Mouse (Mus musculus): ENCODE measurements at regions not wholly inside any gene's neighbourhood (a gene's known extent, or its start where the extent isn't known, plus 50 kb on each side); places are given as distances from the start of the nearest gene placed in this dataset.

GRCm38 (mm10) chr5:64714221-64714653, 89.0 kb upstream of the Klf3 start:
- no peak for TF ChIP-seq CTCF (IDR thresholded peaks at IDR 0.05; ENCODE audit: borderline replicate concordance, control insufficient read depth, extremely low read depth, insufficient read depth, low read length, poor library complexity)
- TF ChIP-seq POLR2A (IDR thresholded peaks at IDR 0.05; ENCODE audit: control insufficient read depth, extremely low read depth, insufficient read depth, low read length, poor library complexity) = no peak
- Histone ChIP-seq H3K36me3 (ENCODE audit: control insufficient read depth, insufficient read depth, low read length) (no peaks in the 10 kb centered on the region), H3K4me1 (replicated peaks; ENCODE audit: control insufficient read depth, insufficient read depth, low read length) (peaks cover 8% of the 10 kb centered on the region), H3K27me3 (ENCODE audit: control insufficient read depth, insufficient read depth, low read length) (no peaks in the 10 kb centered on the region), H3K27ac (ENCODE audit: control insufficient read depth, insufficient read depth, low read length) (no peak overlapping the region), H3K4me3 (ENCODE audit: control insufficient read depth, insufficient read depth, low read length) (no peak overlapping the region)
- 93% methylated on average over 10 of the region's 10 CpGs for WGBS
- no peak for DNase-seq

- no peaks in the 10 kb centered on the region for H3K36me3 ChIP-seq (ENCODE audit: control insufficient read depth, insufficient read depth, low read length)
- no peak for DNase-seq
- TF ChIP-seq POLR2A (IDR thresholded peaks at IDR 0.05; ENCODE audit: control insufficient read depth, extremely low read depth, insufficient read depth, low read length, poor library complexity) (no peak), CTCF (IDR thresholded peaks at IDR 0.05; ENCODE audit: borderline replicate concordance, control insufficient read depth, extremely low read depth, insufficient read depth, low read length, poor library complexity) (no peak)
- no peak overlapping the region for H3K27ac ChIP-seq (ENCODE audit: control insufficient read depth, insufficient read depth, low read length)
- H3K4me1 ChIP-seq (replicated peaks; ENCODE audit: control insufficient read depth, insufficient read depth, low read length) = peaks cover 8% of the 10 kb centered on the region
- WGBS = 98% methylated on average over 7 of the region's 7 CpGs
- H3K4me3 ChIP-seq (ENCODE audit: control insufficient read depth, insufficient read depth, low read length) = no peak overlapping the region
- no peaks in the 10 kb centered on the region for H3K27me3 ChIP-seq (ENCODE audit: control insufficient read depth, insufficient read depth, low read length)
Observed at GRCm38 (mm10) chr5:64714710-64715109, 88.5 kb upstream of the Klf3 start.

- Histone ChIP-seq H3K4me3 (ENCODE audit: control insufficient read depth, insufficient read depth, low read length) (no peak overlapping the region), H3K27ac (ENCODE audit: control insufficient read depth, insufficient read depth, low read length) (no peak overlapping the region), H3K4me1 (replicated peaks; ENCODE audit: control insufficient read depth, insufficient read depth, low read length) (peaks cover 8% of the 10 kb centered on the region), H3K36me3 (ENCODE audit: control insufficient read depth, insufficient read depth, low read length) (no peaks in the 10 kb centered on the region), H3K27me3 (ENCODE audit: control insufficient read depth, insufficient read depth, low read length) (no peaks in the 10 kb centered on the region)
- WGBS = 94% methylated on average over 4 of the region's 4 CpGs
- no peak for DNase-seq
- TF ChIP-seq CTCF (IDR thresholded peaks at IDR 0.05; ENCODE audit: borderline replicate concordance, control insufficient read depth, extremely low read depth, insufficient read depth, low read length, poor library complexity) (no peak), POLR2A (IDR thresholded peaks at IDR 0.05; ENCODE audit: control insufficient read depth, extremely low read depth, insufficient read depth, low read length, poor library complexity) (no peak)
Observed at GRCm38 (mm10) chr5:64716551-64716950, 86.6 kb upstream of the Klf3 start.

- TF ChIP-seq POLR2A (IDR thresholded peaks at IDR 0.05; ENCODE audit: control insufficient read depth, extremely low read depth, insufficient read depth, low read length, poor library complexity) (no peak), CTCF (IDR thresholded peaks at IDR 0.05; ENCODE audit: borderline replicate concordance, control insufficient read depth, extremely low read depth, insufficient read depth, low read length, poor library complexity) (no peak)
Observed at GRCm38 (mm10) chr5:64722211-64722610, 81.0 kb upstream of the Klf3 start.

GRCm38 (mm10) chr5:64727847-64728246, 75.3 kb upstream of the Klf3 start:
- Histone ChIP-seq H3K4me1 (replicated peaks; ENCODE audit: control insufficient read depth, insufficient read depth, low read length) (no peaks in the 10 kb centered on the region; the same call in 1 of the 2 replicates), H3K36me3 (ENCODE audit: control insufficient read depth, insufficient read depth, low read length) (no peaks in the 10 kb centered on the region), H3K4me3 (ENCODE audit: control insufficient read depth, insufficient read depth, low read length) (no peak overlapping the region), H3K27me3 (ENCODE audit: control insufficient read depth, insufficient read depth, low read length) (no peaks in the 10 kb centered on the region), H3K27ac (ENCODE audit: control insufficient read depth, insufficient read depth, low read length) (no peak overlapping the region)
- no peak for DNase-seq
- TF ChIP-seq POLR2A (IDR thresholded peaks at IDR 0.05; ENCODE audit: control insufficient read depth, extremely low read depth, insufficient read depth, low read length, poor library complexity) (no peak), CTCF (IDR thresholded peaks at IDR 0.05; ENCODE audit: borderline replicate concordance, control insufficient read depth, extremely low read depth, insufficient read depth, low read length, poor library complexity) (no peak)
- 92% methylated on average over 2 of the region's 2 CpGs for WGBS

More at GRCm38 (mm10) chr5:64722211-64722610, 81.0 kb upstream of the Klf3 start:
- no peak for DNase-seq
- Histone ChIP-seq H3K4me3 (ENCODE audit: control insufficient read depth, insufficient read depth, low read length) (no peak overlapping the region), H3K36me3 (ENCODE audit: control insufficient read depth, insufficient read depth, low read length) (no peaks in the 10 kb centered on the region), H3K4me1 (replicated peaks; ENCODE audit: control insufficient read depth, insufficient read depth, low read length) (no peaks in the 10 kb centered on the region), H3K27me3 (ENCODE audit: control insufficient read depth, insufficient read depth, low read length) (no peaks in the 10 kb centered on the region), H3K27ac (ENCODE audit: control insufficient read depth, insufficient read depth, low read length) (no peak overlapping the region)

- Histone ChIP-seq H3K36me3 (ENCODE audit: control insufficient read depth, insufficient read depth, low read length) (no peaks in the 10 kb centered on the region), H3K4me1 (replicated peaks; ENCODE audit: control insufficient read depth, insufficient read depth, low read length) (no peaks in the 10 kb centered on the region; the same call in 1 of the 2 replicates), H3K27me3 (ENCODE audit: control insufficient read depth, insufficient read depth, low read length) (no peaks in the 10 kb centered on the region), H3K4me3 (ENCODE audit: control insufficient read depth, insufficient read depth, low read length) (no peak overlapping the region), H3K27ac (ENCODE audit: control insufficient read depth, insufficient read depth, low read length) (no peak overlapping the region)
- 100% methylated on average over 3 of the region's 3 CpGs for WGBS
- no peak for TF ChIP-seq CTCF (IDR thresholded peaks at IDR 0.05; ENCODE audit: borderline replicate concordance, control insufficient read depth, extremely low read depth, insufficient read depth, low read length, poor library complexity)
- TF ChIP-seq POLR2A (IDR thresholded peaks at IDR 0.05; ENCODE audit: control insufficient read depth, extremely low read depth, insufficient read depth, low read length, poor library complexity) = no peak
- DNase-seq = no peak
Observed at GRCm38 (mm10) chr5:64732356-64732755, 70.8 kb upstream of the Klf3 start.

GRCm38 (mm10) chr5:64736985-64737384, 66.2 kb upstream of the Klf3 start:
- H3K4me3 ChIP-seq (ENCODE audit: control insufficient read depth, insufficient read depth, low read length) = no peak overlapping the region
- no peak overlapping the region for H3K27ac ChIP-seq (ENCODE audit: control insufficient read depth, insufficient read depth, low read length)
- H3K4me1 ChIP-seq (replicated peaks; ENCODE audit: control insufficient read depth, insufficient read depth, low read length) = peaks cover 8% of the 10 kb centered on the region
- no peaks in the 10 kb centered on the region for H3K27me3 ChIP-seq (ENCODE audit: control insufficient read depth, insufficient read depth, low read length)
- DNase-seq = no peak
- H3K36me3 ChIP-seq (ENCODE audit: control insufficient read depth, insufficient read depth, low read length) = no peaks in the 10 kb centered on the region
- TF ChIP-seq POLR2A (IDR thresholded peaks at IDR 0.05; ENCODE audit: control insufficient read depth, extremely low read depth, insufficient read depth, low read length, poor library complexity) (no peak), CTCF (IDR thresholded peaks at IDR 0.05; ENCODE audit: borderline replicate concordance, control insufficient read depth, extremely low read depth, insufficient read depth, low read length, poor library complexity) (no peak)

Measured in thymus, adult 2 months (tissue).